Mouse (Mus musculus): ENCODE measurements around the gene Dars. TPM values are rescaled to one million over a fixed set of nuclear protein-coding genes. Genes with fewer than 3 reads are reported as not detected.

Dars gene
- polyA plus RNA-seq, 1 experiment, result 44.8 TPM

- no peak overlapping the region for H3K27ac ChIP-seq (ENCODE audit: insufficient read depth, low read length)
- TF ChIP-seq CTCF (IDR thresholded peaks at IDR 0.05; ENCODE audit: borderline replicate concordance, insufficient read depth, low read depth, low read length) (no peak), POLR2A (IDR thresholded peaks at IDR 0.05; ENCODE audit: borderline replicate concordance, insufficient read depth, low read length) (no peak)
- no peaks in the 10 kb centered on the region for H3K4me1 ChIP-seq (ENCODE audit: control insufficient read depth, insufficient read depth, low read length)
- H3K4me3 ChIP-seq (replicated peaks; ENCODE audit: insufficient read depth, low read depth, low read length), result no peak overlapping the region
- H3K27me3 ChIP-seq (ENCODE audit: control insufficient read depth, insufficient read depth, low read length), result no peaks in the 10 kb centered on the region
- no peak for DNase-seq
- WGBS, result 17% methylated on average over 18 of the region's 18 CpGs
These were observed 39.8 kb upstream of the Dars start for GRCm38 (mm10) chr1:128456844-128457445.

- no peaks in the 10 kb centered on the region for H3K4me1 ChIP-seq (ENCODE audit: control insufficient read depth, insufficient read depth, low read length)
- H3K27ac ChIP-seq (ENCODE audit: insufficient read depth, low read length), result no peak overlapping the region
- no peak for DNase-seq
- H3K27me3 ChIP-seq (ENCODE audit: control insufficient read depth, insufficient read depth, low read length), result no peaks in the 10 kb centered on the region
- WGBS, result 70% methylated on average over 10 of the region's 10 CpGs
- H3K4me3 ChIP-seq (replicated peaks; ENCODE audit: insufficient read depth, low read depth, low read length), result no peak overlapping the region
- TF ChIP-seq CTCF (IDR thresholded peaks at IDR 0.05; ENCODE audit: borderline replicate concordance, insufficient read depth, low read depth, low read length) (no peak), POLR2A (IDR thresholded peaks at IDR 0.05; ENCODE audit: borderline replicate concordance, insufficient read depth, low read length) (no peak)
These were observed 39.1 kb upstream of the Dars start for GRCm38 (mm10) chr1:128456271-128456670.

DNA sequence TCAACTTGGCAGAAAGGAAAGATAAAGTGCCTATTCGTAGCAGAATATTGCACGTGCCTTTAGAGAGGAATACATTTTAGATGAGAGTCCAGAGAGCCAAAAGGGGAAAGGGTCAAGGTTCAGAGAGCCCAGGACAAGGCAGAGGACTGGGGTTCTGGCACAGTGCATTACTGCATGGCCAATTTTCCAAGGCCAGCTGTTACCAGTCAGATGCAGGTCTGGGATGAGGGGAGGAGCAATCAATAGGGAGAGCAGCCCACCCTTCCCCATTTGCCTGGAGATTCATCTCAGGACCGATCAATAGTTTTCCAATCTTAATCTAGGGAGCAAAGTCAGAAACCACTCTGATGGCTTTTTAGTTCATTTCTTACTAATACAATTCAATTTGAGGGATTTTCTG lies 35.0 kb upstream of the Dars start:
- 80% methylated on average over 3 of the region's 3 CpGs for WGBS
- H3K4me3 ChIP-seq (replicated peaks; ENCODE audit: insufficient read depth, low read depth, low read length), result no peak overlapping the region
- no peak overlapping the region for H3K27ac ChIP-seq (ENCODE audit: insufficient read depth, low read length)
- H3K4me1 ChIP-seq (ENCODE audit: control insufficient read depth, insufficient read depth, low read length), result no peaks in the 10 kb centered on the region
- no peaks in the 10 kb centered on the region for H3K27me3 ChIP-seq (ENCODE audit: control insufficient read depth, insufficient read depth, low read length)
- TF ChIP-seq POLR2A (IDR thresholded peaks at IDR 0.05; ENCODE audit: borderline replicate concordance, insufficient read depth, low read length) (no peak), CTCF (IDR thresholded peaks at IDR 0.05; ENCODE audit: borderline replicate concordance, insufficient read depth, low read depth, low read length) (no peak)
- DNase-seq, result no peak

GRCm38 (mm10) chr1:128451183-128451582 lies 34.0 kb upstream of the Dars start:
- H3K27ac ChIP-seq (ENCODE audit: insufficient read depth, low read length), result no peak overlapping the region
- TF ChIP-seq CTCF (IDR thresholded peaks at IDR 0.05; ENCODE audit: borderline replicate concordance, insufficient read depth, low read depth, low read length) (no peak), POLR2A (IDR thresholded peaks at IDR 0.05; ENCODE audit: borderline replicate concordance, insufficient read depth, low read length) (no peak)
- no peak for DNase-seq
- H3K4me3 ChIP-seq (replicated peaks; ENCODE audit: insufficient read depth, low read depth, low read length), result no peak overlapping the region
- H3K4me1 ChIP-seq (ENCODE audit: control insufficient read depth, insufficient read depth, low read length), result no peaks in the 10 kb centered on the region
- no peaks in the 10 kb centered on the region for H3K27me3 ChIP-seq (ENCODE audit: control insufficient read depth, insufficient read depth, low read length)
- 83% methylated on average over 4 of the region's 4 CpGs for WGBS

DNA sequence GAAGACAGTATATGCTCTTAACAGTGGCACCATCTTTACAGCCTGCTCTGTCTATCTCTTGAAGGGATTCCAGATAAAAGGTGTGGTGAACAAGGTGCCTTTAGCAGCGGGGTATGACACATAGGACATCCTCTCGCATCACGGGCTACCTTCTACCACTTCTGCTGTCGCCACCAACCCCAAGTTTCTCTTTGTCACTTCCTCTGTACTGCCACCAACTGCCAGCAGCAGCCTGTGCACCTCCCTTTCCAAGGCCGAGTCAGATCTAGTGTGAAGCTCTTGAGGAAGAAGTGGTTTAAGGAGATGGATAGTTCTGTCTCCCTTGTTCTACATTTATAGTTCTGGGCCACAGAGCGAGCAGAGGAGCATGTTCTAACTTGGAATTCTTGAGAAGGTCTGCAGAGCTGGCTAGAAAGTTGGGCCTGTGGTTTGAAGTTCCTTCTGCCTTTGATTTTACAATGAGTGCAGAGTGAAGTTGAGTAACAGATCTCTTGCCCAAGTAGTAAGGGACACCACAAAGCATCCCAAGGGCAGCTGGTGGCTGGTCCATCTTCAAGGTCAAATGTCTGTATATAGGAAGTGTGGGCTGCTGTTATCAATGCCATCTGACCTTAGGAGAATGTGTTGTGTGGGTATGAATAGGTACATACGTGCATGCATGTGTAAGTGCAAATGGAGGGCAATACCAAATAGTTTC lies 30.2 kb upstream of the Dars start:
- no peaks in the 10 kb centered on the region for H3K27me3 ChIP-seq (ENCODE audit: control insufficient read depth, insufficient read depth, low read length)
- TF ChIP-seq CTCF (IDR thresholded peaks at IDR 0.05; ENCODE audit: borderline replicate concordance, insufficient read depth, low read depth, low read length) (no peak), POLR2A (IDR thresholded peaks at IDR 0.05; ENCODE audit: borderline replicate concordance, insufficient read depth, low read length) (no peak)
- H3K4me3 ChIP-seq (replicated peaks; ENCODE audit: insufficient read depth, low read depth, low read length), result no peak overlapping the region
- 88% methylated on average over 7 of the region's 7 CpGs for WGBS
- no peak overlapping the region for H3K27ac ChIP-seq (ENCODE audit: insufficient read depth, low read length)
- no peak for DNase-seq
- H3K4me1 ChIP-seq (ENCODE audit: control insufficient read depth, insufficient read depth, low read length), result no peaks in the 10 kb centered on the region

DNA sequence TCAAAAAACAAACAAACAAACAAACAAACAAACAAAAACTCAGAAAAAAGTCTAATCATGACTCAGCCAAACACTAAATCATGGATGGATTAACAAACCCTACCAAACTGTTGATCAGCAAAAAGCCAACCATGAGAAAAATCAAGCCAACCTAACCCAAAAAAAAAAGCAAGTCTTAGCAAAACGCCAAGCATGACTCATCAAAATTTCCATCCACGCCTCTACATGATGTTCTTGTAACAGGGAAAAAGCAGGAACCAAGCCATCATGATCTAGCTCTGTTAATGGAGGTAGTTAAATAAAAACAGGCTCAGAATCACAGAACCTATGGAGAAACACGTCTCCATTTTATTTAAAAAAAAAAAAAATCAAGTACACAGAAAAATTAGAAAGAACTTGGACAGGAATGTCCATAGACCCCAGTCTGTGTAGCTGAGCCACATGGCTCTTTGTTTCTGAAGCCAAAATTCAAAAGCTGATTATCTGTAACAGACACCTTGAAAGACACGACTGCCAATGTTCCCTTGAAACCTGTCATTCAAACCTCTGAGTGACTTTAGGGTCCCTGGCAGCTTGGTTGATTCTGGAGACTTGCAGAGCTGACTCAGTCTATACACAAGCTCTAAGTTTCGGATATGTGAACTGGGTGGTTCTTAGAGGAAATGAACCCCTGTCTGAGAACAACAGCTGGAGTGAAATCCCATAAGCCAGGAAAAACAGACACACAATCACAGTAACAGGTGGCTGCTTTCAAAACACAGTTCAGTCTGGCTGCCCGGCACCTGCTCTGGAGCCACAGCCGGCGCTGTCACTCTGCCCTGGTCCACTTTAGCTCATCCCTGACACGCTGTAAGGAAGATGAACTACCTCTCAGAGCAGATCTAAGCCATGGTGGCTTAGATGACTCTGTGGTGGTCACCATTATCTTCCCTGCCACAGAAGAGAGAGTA lies 27.0 kb upstream of the Dars start:
- WGBS, result 20% methylated on average over 9 of the region's 9 CpGs
- H3K4me3 ChIP-seq (replicated peaks; ENCODE audit: insufficient read depth, low read depth, low read length), result no peak overlapping the region
- DNase-seq, result no peak
- H3K27me3 ChIP-seq (ENCODE audit: control insufficient read depth, insufficient read depth, low read length), result no peaks in the 10 kb centered on the region
- no peak for TF ChIP-seq POLR2A (IDR thresholded peaks at IDR 0.05; ENCODE audit: borderline replicate concordance, insufficient read depth, low read length)
- no peaks in the 10 kb centered on the region for H3K4me1 ChIP-seq (ENCODE audit: control insufficient read depth, insufficient read depth, low read length)
- no peak overlapping the region for H3K27ac ChIP-seq (ENCODE audit: insufficient read depth, low read length)

DNA sequence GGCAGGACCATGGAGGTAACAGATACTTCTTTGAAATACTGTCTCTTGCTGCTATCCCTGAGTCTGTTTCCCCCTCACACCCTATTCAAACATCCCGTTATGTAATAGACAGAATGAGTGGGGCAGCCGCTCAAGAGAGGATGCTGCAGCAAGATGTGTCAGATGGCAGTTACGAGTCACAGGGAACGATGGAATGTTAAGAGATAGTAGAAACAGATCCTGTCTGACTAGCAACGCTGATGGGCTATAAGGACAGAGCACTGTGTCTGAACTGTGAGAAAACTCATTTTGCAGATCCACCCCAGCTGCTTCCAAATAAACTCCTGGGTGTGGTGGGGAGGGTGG lies 23.9 kb upstream of the Dars start:
- Histone ChIP-seq H3K27ac (ENCODE audit: insufficient read depth, low read length) (no peak overlapping the region), H3K27me3 (ENCODE audit: control insufficient read depth, insufficient read depth, low read length) (no peaks in the 10 kb centered on the region), H3K4me1 (ENCODE audit: control insufficient read depth, insufficient read depth, low read length) (no peaks in the 10 kb centered on the region), H3K4me3 (replicated peaks; ENCODE audit: insufficient read depth, low read depth, low read length) (no peak overlapping the region)
- TF ChIP-seq CTCF (IDR thresholded peaks at IDR 0.05; ENCODE audit: borderline replicate concordance, insufficient read depth, low read depth, low read length), result no peak
- WGBS, result 45% methylated on average over 5 of the region's 5 CpGs
- DNase-seq, result no peak

Measured in cerebellum, adult 2 months (tissue).